Mouse (Mus musculus) midbrain, embryonic 14.5 days (tissue): Measurements from ENCODE around the gene Pclaf. TPM values are rescaled to one million over a fixed set of nuclear protein-coding genes. Genes with fewer than 3 reads are reported as not detected.

ENCODE experiments used
- ATAC-seq: fragments of 200-750 bp; cut with Nextera tagmentation; 2 replicates; pipeline ENCODE4 v1.8.0; 2017; ENCODE audit warnings: moderate number of reproducible peaks, moderate library complexity; ENCODE audit not compliant: low FRiP score, low TSS enrichment
- DNase-seq: peaks from one replicate; pipeline ENCODE4 v3.0.0-alpha.2; 2015
- H3K27ac ChIP-seq: fragments of 300-500 bp; sonication (generic); replicated peaks from 2 replicates; pipeline ENCODE4 v1.5.1; 2014; ENCODE audit warnings: mild to moderate bottlenecking, low read depth, low read length, moderate library complexity
- H3K27me3 ChIP-seq: fragments of 300-500 bp; sonication (generic); 2 replicates; pipeline ENCODE4 v1.6.1; 2014; ENCODE audit warnings: low read length, control low read depth, mixed read lengths; ENCODE audit not compliant: control insufficient read depth, insufficient read depth
- H3K36me3 ChIP-seq: fragments of 300-500 bp; sonication (generic); 2 replicates; pipeline ENCODE4 v1.6.1; 2014; ENCODE audit warnings: low read length, control low read depth; ENCODE audit not compliant: control insufficient read depth, insufficient read depth
- H3K4me1 ChIP-seq: fragments of 300-500 bp; sonication (generic); 2 replicates; pipeline ENCODE4 v1.6.1; 2014; ENCODE audit warnings: mild to moderate bottlenecking, antibody characterized with exemption, low read length, control low read depth; ENCODE audit not compliant: control insufficient read depth, insufficient read depth
- H3K4me2 ChIP-seq: fragments of 300-500 bp; sonication (generic); 2 replicates; pipeline ENCODE4 v1.6.1; 2014; ENCODE audit warnings: mild to moderate bottlenecking, low read length, moderate library complexity
- H3K4me3 ChIP-seq: fragments of 300-500 bp; sonication (generic); replicated peaks from 2 replicates; pipeline ENCODE4 v1.5.1; 2014; ENCODE audit warnings: low read depth, low read length
- H3K9ac ChIP-seq: fragments of 300-500 bp; sonication (generic); replicated peaks from 2 replicates; pipeline ENCODE4 v1.6.1; 2014; ENCODE audit warnings: mild to moderate bottlenecking, low read length, moderate library complexity
- H3K9me3 ChIP-seq: fragments of 300-500 bp; sonication (generic); 2 replicates; pipeline ENCODE4 v1.6.1; 2016; ENCODE audit warnings: low read length, control low read depth, mixed read lengths; ENCODE audit not compliant: control insufficient read depth
- WGBS: fragments of 180-500 bp; shearing (Covaris S2); extraction: QIAGEN DNeasy Blood & Tissue Kit; methylation state at CpG from one replicate; pipeline ENCODE4 v1.1.7; 2014; 5-methylcytosine and 5-hydroxymethylcytosine counted together
- polyA plus RNA-seq: library from polyadenylated mRNA; unstranded; fragments of >200 nt; fragmentation: Nextera tagmentation; extraction: Ambion mirVana; gene quantifications from 2 replicates; pipeline ENCODE4 v1.2.1, GENCODE M21; 2014

Pclaf gene
- polyA plus RNA-seq, 1 experiment from 2014 or later: 27.1 TPM

- no peak overlapping the region for H3K4me2 ChIP-seq
- no peak overlapping the region for H3K9ac ChIP-seq
- peaks cover 2% of the 10 kb centered on the region; the same call in 1 of the 2 replicates for H3K4me1 ChIP-seq
- H3K4me3 ChIP-seq: no peak overlapping the region
- DNase-seq (no peak), ATAC-seq (no peak)
- no peak overlapping the region for H3K27ac ChIP-seq
- H3K36me3 ChIP-seq: no peaks in the 10 kb centered on the region
- H3K27me3 ChIP-seq: no peaks in the 10 kb centered on the region
- WGBS: 93% methylated on average over 3 of the region's 3 CpGs
- no peaks in the 10 kb centered on the region for H3K9me3 ChIP-seq
These were observed 12.8 kb downstream of the Pclaf start for GRCm38 (mm10) chr9:65902879-65903278.

DNA sequence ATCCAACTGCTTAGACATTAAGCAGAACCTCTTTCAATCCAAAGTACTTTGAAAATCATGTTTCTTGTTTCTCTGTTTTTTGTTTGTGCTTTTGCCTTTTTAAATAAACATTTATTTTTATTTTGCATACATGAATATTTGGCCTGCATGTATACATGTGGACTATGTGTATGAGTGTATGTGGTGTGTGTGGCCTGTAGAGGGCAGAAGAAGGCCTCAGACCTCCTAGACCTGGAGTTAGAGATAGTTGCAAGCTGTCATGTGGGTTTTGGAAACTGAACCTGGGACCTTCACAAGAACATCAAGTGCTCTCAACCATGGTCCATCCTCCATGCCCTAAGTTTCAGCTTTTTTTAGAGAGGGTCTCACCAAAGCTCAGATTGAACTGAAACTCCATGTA, 13.4 kb downstream of the Pclaf start:
- no peak overlapping the region for H3K4me3 ChIP-seq
- no peaks in the 10 kb centered on the region for H3K27me3 ChIP-seq
- H3K9me3 ChIP-seq: no peaks in the 10 kb centered on the region
- H3K27ac ChIP-seq: no peak overlapping the region
- H3K4me2 ChIP-seq: no peak overlapping the region
- DNase-seq (no peak), ATAC-seq (no peak)
- H3K4me1 ChIP-seq: peaks cover 5% of the 10 kb centered on the region; the same call in 1 of the 2 replicates
- no peak overlapping the region for H3K9ac ChIP-seq
- H3K36me3 ChIP-seq: no peaks in the 10 kb centered on the region

- Histone ChIP-seq H3K36me3 (no peaks in the 10 kb centered on the region), H3K27me3 (no peaks in the 10 kb centered on the region), H3K4me3 (peak within 1 kb of the TSS; percentile 85), H3K4me1 (peaks cover 12% of the 10 kb centered on the region; the same call in 1 of the 2 replicates), H3K4me2 (peak within 1 kb of the TSS; percentile 73), H3K27ac (peak within 1 kb of the TSS; percentile 87), H3K9me3 (no peaks in the 10 kb centered on the region), H3K9ac (peak within 1 kb of the TSS; percentile 78)
- ATAC-seq: peak; percentile 98
- WGBS: 1% methylated on average over 37 of the region's 38 CpGs
- DNase-seq: peak; percentile 97
These were observed 18.6 kb downstream of the Pclaf start, which contains the start of the genes Trip4 and Csnk1g1 for GRCm38 (mm10) chr9:65908394-65909300. TSS of gene Trip4 (minus strand) at chr9:65908794. TSS of gene Csnk1g1 (plus strand) at chr9:65908924.

- H3K4me1 ChIP-seq: peaks cover 12% of the 10 kb centered on the region; the same call in 1 of the 2 replicates
- WGBS: under 1% methylated on average over 33 of the region's 34 CpGs
- peak; percentile 18 for ATAC-seq
These were observed 19.3 kb downstream of the Pclaf start for GRCm38 (mm10) chr9:65909301-65909801.

GRCm38 (mm10) chr9:65909837-65910236, 19.8 kb downstream of the Pclaf start:
- Histone ChIP-seq H3K4me2 (peak overlapping the region; percentile 73), H3K27me3 (no peaks in the 10 kb centered on the region), H3K4me3 (peak overlapping the region; percentile 85), H3K9me3 (no peaks in the 10 kb centered on the region), H3K36me3 (no peaks in the 10 kb centered on the region), H3K4me1 (peaks cover 12% of the 10 kb centered on the region; the same call in 1 of the 2 replicates), H3K9ac (peak overlapping the region; percentile 78), H3K27ac (no peak overlapping the region)
- 11% methylated on average over 4 of the region's 4 CpGs for WGBS
- ATAC-seq (no peak), DNase-seq (no peak)

More at GRCm38 (mm10) chr9:65909301-65909801, 19.3 kb downstream of the Pclaf start:
- Histone ChIP-seq H3K4me2 (peak overlapping the region; percentile 73), H3K36me3 (no peaks in the 10 kb centered on the region), H3K9ac (peak overlapping the region; percentile 78), H3K9me3 (no peaks in the 10 kb centered on the region), H3K4me3 (peak overlapping the region; percentile 85), H3K27me3 (no peaks in the 10 kb centered on the region), H3K27ac (peak overlapping the region; percentile 87)
- DNase-seq: peak; percentile 47

GRCm38 (mm10) chr9:65913976-65914375, 23.9 kb downstream of the Pclaf start:
- 92% methylated on average over 2 of the region's 2 CpGs for WGBS
- Histone ChIP-seq H3K9ac (no peak overlapping the region), H3K27ac (no peak overlapping the region), H3K4me1 (peaks cover 8% of the 10 kb centered on the region; the same call in 1 of the 2 replicates), H3K9me3 (no peaks in the 10 kb centered on the region), H3K27me3 (no peaks in the 10 kb centered on the region), H3K4me2 (no peak overlapping the region), H3K36me3 (no peaks in the 10 kb centered on the region), H3K4me3 (no peak overlapping the region)
- DNase-seq (no peak), ATAC-seq (no peak)

DNA sequence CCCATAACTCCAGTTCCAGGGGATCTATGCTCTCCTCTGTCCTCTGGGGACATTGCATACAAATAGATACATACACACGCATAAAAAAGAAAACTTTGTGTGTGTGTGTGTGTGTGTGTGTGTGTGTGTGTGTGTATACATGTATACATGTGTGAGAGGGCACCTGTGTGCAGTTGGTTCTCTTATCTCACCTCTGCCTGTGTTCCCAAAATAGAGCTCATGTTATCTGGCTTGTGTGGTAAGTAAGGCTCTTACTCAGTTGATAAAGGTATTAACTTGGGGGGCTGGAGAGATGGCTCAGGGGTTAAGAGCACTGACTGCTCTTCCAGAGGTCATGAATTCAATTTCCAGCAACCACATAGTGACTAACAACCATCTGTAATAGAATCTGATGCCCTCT, 27.0 kb downstream of the Pclaf start:
- ATAC-seq: no peak
- WGBS: 96% methylated on average over 1 of the region's 1 CpGs
- H3K27ac ChIP-seq: no peak overlapping the region

DNA sequence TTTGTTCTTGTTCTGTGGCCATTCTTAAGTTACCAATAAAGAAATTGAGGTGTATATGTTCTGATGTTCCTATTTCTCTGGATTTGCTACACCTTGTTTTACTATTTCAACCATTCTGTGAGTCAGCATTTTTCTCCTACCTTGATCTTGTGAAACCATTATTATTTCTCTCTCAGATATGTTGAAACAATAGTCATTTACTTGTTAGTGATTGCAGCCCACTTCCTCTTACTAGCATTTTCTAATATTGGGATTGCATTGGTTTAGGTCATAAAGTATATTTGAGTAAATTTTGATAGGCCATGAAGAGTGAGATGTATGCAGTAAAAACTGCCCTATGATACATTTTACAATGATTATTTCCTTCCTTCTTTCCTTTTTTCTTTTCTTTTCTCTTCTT, 38.4 kb downstream of the Pclaf start:
- Histone ChIP-seq H3K9ac (no peak overlapping the region), H3K4me1 (no peaks in the 10 kb centered on the region), H3K9me3 (no peaks in the 10 kb centered on the region), H3K27ac (no peak overlapping the region), H3K4me3 (no peak overlapping the region), H3K27me3 (no peaks in the 10 kb centered on the region), H3K4me2 (no peak overlapping the region), H3K36me3 (no peaks in the 10 kb centered on the region)
- no peak for ATAC-seq
- no peak for DNase-seq

More for the DNA sequence above, 27.0 kb downstream of the Pclaf start:
- Histone ChIP-seq H3K9ac (no peak overlapping the region), H3K4me2 (no peak overlapping the region), H3K9me3 (no peaks in the 10 kb centered on the region), H3K27me3 (no peaks in the 10 kb centered on the region), H3K4me1 (no peaks in the 10 kb centered on the region), H3K4me3 (no peak overlapping the region), H3K36me3 (no peaks in the 10 kb centered on the region)
- no peak for DNase-seq
